Mouse (Mus musculus) embryo, embryonic 11 days (tissue): ENCODE results near the gene Mthfsd.
A peak's percentile ranks its signal among the peaks of the same experiment; 100 is the strongest.

Experiments
- DNase-seq: peaks from one replicate; pipeline ENCODE4 v3.0.0-alpha.2; 2015

Gene Mthfsd

GRCm38 (mm10) chr8:121071454-121071853 lies 36.7 kb downstream of the Mthfsd start:
- peak; percentile 57 for DNase-seq

DNA sequence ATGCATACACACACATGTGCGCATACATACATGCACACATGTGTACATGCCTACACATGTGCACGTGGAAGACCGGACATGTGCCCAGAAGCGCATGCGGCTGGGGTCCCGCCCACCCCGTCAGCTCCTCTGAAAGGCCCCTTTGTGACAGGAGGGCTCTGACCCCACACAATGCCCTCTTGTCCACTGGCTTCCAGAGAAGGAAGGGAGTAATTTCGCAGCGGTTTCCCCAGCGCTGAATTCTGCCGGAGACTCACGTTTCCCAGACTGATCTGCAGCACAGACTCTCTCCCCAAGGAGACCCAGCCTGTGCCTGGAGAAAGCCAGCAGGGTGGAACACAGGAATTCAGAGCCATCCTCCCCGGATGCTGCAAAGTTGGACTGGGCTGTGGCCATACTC lies 44.5 kb downstream of the Mthfsd start:
- peak; percentile 68 for DNase-seq

GRCm38 (mm10) chr8:121062521-121062920 lies 45.7 kb downstream of the Mthfsd start:
- no peak for DNase-seq

GRCm38 (mm10) chr8:121059098-121059497 lies 49.1 kb downstream of the Mthfsd start:
- no peak for DNase-seq

DNA sequence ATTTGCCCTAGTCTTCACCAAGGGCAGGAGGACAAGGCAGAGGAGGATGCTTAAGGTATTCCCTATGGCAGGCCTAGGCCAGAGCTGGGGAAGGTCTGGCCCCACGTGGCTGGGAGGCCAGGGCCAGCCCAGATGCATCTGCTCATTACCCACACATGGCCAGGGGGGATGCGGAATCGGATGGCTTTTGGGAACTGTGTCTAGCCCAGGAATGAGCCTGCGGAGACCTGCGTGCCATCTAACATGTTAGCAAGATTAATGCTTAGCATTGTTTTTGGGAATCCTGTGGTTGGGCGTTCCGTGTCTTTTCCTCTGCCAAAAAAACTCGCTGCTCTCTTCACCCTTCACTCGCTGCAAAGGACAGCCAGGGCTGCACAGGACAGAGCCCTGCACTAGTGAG lies 50.1 kb downstream of the Mthfsd start:
- no peak for DNase-seq

DNA sequence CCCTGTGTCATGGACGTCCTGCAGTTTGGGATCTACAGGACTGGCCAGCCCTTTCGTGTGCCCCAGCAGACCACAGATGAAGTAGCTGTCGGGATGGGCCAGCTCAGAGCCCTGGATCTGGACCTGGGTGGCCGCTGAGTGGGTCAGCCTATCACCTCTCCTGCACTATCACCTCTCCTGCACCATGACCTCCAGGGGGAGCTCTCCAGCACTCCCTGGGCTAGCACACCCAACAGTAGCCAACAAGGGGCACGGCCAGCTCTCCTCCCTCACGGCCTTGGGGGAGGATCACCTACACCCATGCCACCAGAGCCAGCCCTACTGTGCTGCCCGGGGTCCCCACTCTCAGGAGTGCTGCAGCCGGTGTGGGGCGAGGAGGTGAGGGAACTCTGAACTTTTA lies 60.8 kb downstream of the Mthfsd start:
- DNase-seq: no peak

DNA sequence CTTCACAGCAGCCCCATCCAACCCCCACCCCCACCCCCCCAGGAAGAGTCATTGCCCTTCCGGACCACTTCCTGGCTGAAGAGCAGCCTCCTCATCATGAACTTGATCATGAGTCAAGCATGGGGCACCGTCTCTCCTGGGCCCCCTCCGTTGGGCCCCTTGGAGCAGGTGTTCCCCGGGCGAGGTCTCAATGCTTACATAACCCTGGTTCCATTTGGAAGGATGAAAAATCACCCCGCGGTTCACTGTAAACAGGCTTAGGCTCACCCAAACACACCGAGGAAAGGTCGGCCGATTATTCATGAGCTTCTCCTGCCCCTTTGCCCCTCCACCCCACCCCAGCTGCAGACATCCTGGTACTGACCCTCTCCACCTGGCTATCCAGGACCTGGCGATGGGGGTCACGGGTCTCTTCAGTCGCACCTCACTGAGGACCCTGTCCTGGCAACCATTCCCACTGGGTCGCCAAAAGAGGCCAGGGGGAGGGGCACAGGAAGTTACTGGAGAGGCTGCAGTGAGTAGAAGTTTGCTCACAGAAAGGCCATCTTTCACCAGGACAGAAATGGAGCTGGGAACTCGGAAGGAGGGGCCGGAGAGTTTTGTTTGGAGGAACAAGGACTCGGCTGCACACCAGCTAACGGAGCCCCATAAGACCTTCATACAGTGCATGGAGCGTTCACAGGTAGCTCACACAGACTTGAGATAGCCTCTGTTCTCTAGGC lies 64.3 kb downstream of the Mthfsd start:
- DNase-seq: no peak
